Mouse (Mus musculus): Measurements from ENCODE around the gene Sobp.

GRCm38 (mm10) chr10:43164406-43164805 lies 9.9 kb downstream of the Sobp start:
- TF ChIP-seq CTCF (IDR thresholded peaks at IDR 0.05; ENCODE audit: low read depth) (no peak), EP300 (IDR thresholded peaks at IDR 0.05; ENCODE audit: low read depth) (no peak)

Measured in liver, embryonic 14.5 days (tissue).